Mouse (Mus musculus): ENCODE results near the gene Slc9a1.

- TF ChIP-seq POLR2A (IDR thresholded peaks at IDR 0.05; ENCODE audit: insufficient read depth, low read depth, low read length) (no peak), CTCF (IDR thresholded peaks at IDR 0.05) (no peak)
These were observed 78.5 kb downstream of the Slc9a1 start for GRCm38 (mm10) chr4:133447967-133448366.
